Mouse (Mus musculus): ENCODE measurements around the gene Gls2. TPM values are rescaled to one million over a fixed set of nuclear protein-coding genes. Genes with fewer than 3 reads are reported as not detected.
"Not testable (repeated sequence)": the region's sequence is repeated elsewhere in the genome, so short reads cannot be mapped to it uniquely, and the experiment has no call there.

The Gls2 gene
- 0.94 and 1.3 TPM in 2 replicates for polyA plus RNA-seq (2016; fragmentation: Nextera tagmentation; extraction: Ambion mirVana)

GRCm38 (mm10) chr10:128194024-128194550 is at the start of gene Gls2:
Gls2 (plus strand) TSS chr10:128194457.
- peak within 1 kb of the TSS; percentile 72 for H3K9ac ChIP-seq
- WGBS, result under 1% methylated on average over 46 of the region's 46 CpGs
- peak within 1 kb of the TSS; percentile 74; the same call in 1 of the 2 replicates for H3K27ac ChIP-seq
- H3K9me3 ChIP-seq, result no peaks in the 10 kb centered on the region
- H3K4me1 ChIP-seq, result peaks cover 13% of the 10 kb centered on the region
- peak within 1 kb of the TSS; percentile 97 for H3K4me2 ChIP-seq
- H3K27me3 ChIP-seq, result peaks cover 36% of the 10 kb centered on the region
- peak; percentile 98 for ATAC-seq (ENCODE audit: low FRiP score)
- H3K36me3 ChIP-seq (replicated peaks), result no peaks in the 10 kb centered on the region
- H3K4me3 ChIP-seq (replicated peaks), result peak within 1 kb of the TSS; percentile 73

GRCm38 (mm10) chr10:128144961-128145360 is 49.3 kb upstream of the Gls2 start:
- no peak overlapping the region for H3K9ac ChIP-seq
- no peaks in the 10 kb centered on the region for H3K9me3 ChIP-seq
- H3K27ac ChIP-seq, result no peak overlapping the region
- H3K4me2 ChIP-seq, result no peak overlapping the region
- H3K27me3 ChIP-seq, result no peaks in the 10 kb centered on the region
- no peak for ATAC-seq (ENCODE audit: low FRiP score)
- H3K4me1 ChIP-seq, result peaks cover 6% of the 10 kb centered on the region
- WGBS, result 90% methylated on average over 2 of the region's 2 CpGs
- no peak overlapping the region for H3K4me3 ChIP-seq (replicated peaks)
- peaks cover 25% of the 10 kb centered on the region; the same call in 1 of the 2 replicates for H3K36me3 ChIP-seq (replicated peaks)

DNA sequence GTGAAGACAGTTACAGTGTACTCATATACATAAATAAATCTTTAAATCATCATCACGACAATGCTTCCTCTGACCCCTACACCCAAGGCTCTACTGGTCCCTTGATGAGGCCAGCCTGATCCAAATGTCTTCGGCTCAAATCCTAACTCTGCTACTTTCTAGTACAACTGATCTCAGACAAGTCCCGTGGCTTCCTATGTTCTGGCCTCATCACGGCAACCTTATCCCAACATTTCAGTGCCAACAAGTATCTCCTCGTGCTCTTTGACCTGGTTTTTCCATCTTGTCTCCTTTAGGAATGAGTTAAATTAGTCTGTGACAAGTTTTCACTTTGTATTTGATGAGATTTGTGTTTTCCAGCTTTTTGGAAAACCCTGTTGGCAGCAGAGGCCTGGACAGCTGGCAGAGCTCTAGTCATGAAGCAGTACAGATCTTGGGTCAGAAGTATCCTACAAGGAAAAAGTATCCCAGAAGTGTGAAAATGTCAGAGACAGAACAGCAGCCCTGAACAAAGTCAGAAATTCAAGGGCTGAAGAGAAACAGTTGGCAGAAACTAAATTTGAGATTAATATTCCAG is 45.4 kb upstream of the Gls2 start:
- no peaks in the 10 kb centered on the region for H3K27me3 ChIP-seq
- H3K9ac ChIP-seq, result no peak overlapping the region
- ATAC-seq (ENCODE audit: low FRiP score), result no peak
- H3K4me3 ChIP-seq (replicated peaks), result no peak overlapping the region
- H3K27ac ChIP-seq, result peak overlapping the region; percentile 61; the same call in 1 of the 2 replicates
- no peak overlapping the region for H3K4me2 ChIP-seq
- peaks cover 6% of the 10 kb centered on the region for H3K4me1 ChIP-seq
- 91% methylated on average over 5 of the region's 5 CpGs for WGBS
- H3K9me3 ChIP-seq, result no peaks in the 10 kb centered on the region
- H3K36me3 ChIP-seq (replicated peaks), result peaks cover 16% of the 10 kb centered on the region

GRCm38 (mm10) chr10:128149592-128149991 is 44.7 kb upstream of the Gls2 start:
- no peaks in the 10 kb centered on the region for H3K9me3 ChIP-seq
- H3K9ac ChIP-seq, result no peak overlapping the region
- peaks cover 6% of the 10 kb centered on the region for H3K4me1 ChIP-seq
- no peak overlapping the region for H3K4me3 ChIP-seq (replicated peaks)
- WGBS, result 4% methylated on average over 5 of the region's 5 CpGs
- H3K27me3 ChIP-seq, result no peaks in the 10 kb centered on the region
- H3K27ac ChIP-seq, result 0 out of 2 replicates have a peak overlapping the region, but pooled peaks have one; percentile 26
- peak; percentile 33; the same call in 1 of the 2 replicates for ATAC-seq (ENCODE audit: low FRiP score)
- H3K4me2 ChIP-seq, result peak overlapping the region; percentile 17
- H3K36me3 ChIP-seq (replicated peaks), result peaks cover 14% of the 10 kb centered on the region

- Histone ChIP-seq H3K4me1 (peaks cover 6% of the 10 kb centered on the region), H3K36me3 (replicated peaks) (peaks cover 6% of the 10 kb centered on the region; the same call in 1 of the 2 replicates), H3K9ac (no peak overlapping the region), H3K4me2 (no peak overlapping the region), H3K27ac (no peak overlapping the region), H3K9me3 (no peaks in the 10 kb centered on the region), H3K4me3 (replicated peaks) (no peak overlapping the region), H3K27me3 (no peaks in the 10 kb centered on the region)
- 87% methylated on average over 14 of the region's 14 CpGs for WGBS
- no peak for ATAC-seq (ENCODE audit: low FRiP score)
Observed at GRCm38 (mm10) chr10:128150941-128151340, 43.3 kb upstream of the Gls2 start.

DNA sequence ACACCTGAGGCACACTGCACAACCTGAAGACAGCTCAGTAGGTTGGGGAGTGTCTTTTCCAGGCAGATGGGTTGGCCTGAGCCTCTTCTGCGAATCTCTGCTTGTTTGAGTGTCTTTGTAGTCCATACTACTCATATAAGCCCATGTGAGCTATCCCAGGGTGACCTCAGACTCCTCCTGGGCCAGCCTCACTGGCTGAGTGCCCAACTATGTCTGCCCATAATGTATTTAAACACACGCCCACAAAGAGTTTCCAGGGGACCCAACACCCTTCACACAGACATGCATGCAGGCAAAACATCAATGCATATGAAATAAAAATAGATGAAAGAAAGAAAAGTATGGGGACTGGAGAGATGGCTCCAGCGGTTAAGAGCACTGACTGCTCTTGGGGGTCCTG is 40.3 kb upstream of the Gls2 start:
- Histone ChIP-seq H3K27ac (no peak overlapping the region), H3K36me3 (replicated peaks) (peaks cover 6% of the 10 kb centered on the region; the same call in 1 of the 2 replicates), H3K9ac (no peak overlapping the region), H3K9me3 (no peaks in the 10 kb centered on the region), H3K4me1 (peaks cover 6% of the 10 kb centered on the region), H3K4me2 (no peak overlapping the region), H3K4me3 (replicated peaks) (no peak overlapping the region), H3K27me3 (no peaks in the 10 kb centered on the region)
- WGBS, result 82% methylated on average over 3 of the region's 3 CpGs
- no peak for ATAC-seq (ENCODE audit: low FRiP score)

- not testable (repeated sequence) for H3K4me2 ChIP-seq; H3K36me3 ChIP-seq (replicated peaks); H3K4me3 ChIP-seq (replicated peaks); H3K9ac ChIP-seq; H3K9me3 ChIP-seq; H3K27ac ChIP-seq; H3K4me1 ChIP-seq; H3K27me3 ChIP-seq; ATAC-seq (ENCODE audit: low FRiP score)
- WGBS, result 100% methylated on average over 3 of the region's 3 CpGs
Observed at GRCm38 (mm10) chr10:128165726-128166125, 28.5 kb upstream of the Gls2 start.

GRCm38 (mm10) chr10:128167091-128167490 is 27.2 kb upstream of the Gls2 start:
- Histone ChIP-seq H3K36me3 (replicated peaks) (no peaks in the 10 kb centered on the region), H3K4me2 (no peak overlapping the region), H3K9me3 (no peaks in the 10 kb centered on the region), H3K4me3 (replicated peaks) (no peak overlapping the region), H3K4me1 (no peaks in the 10 kb centered on the region), H3K27me3 (no peaks in the 10 kb centered on the region), H3K27ac (no peak overlapping the region), H3K9ac (no peak overlapping the region)
- ATAC-seq (ENCODE audit: low FRiP score), result no peak
- WGBS, result 64% methylated on average over 6 of the region's 6 CpGs

DNA sequence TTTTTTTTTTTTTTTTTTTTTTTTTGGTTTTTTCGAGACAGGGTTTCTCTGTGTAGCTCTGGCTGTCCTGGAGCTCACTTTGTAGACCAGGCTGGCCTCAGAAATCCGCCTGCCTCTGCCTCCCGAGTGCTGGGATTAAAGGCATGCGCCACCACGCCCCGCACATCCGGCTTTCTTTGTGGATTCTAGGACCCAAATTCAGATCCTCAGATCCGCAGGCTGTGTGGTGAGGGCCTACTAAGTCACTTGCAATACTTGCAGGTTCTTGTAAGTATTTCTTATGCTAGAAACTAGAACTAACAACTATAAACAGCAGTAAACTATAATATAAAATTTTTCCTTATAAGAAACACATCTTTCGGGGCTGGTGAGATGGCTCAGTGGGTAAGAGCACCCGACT is 22.9 kb upstream of the Gls2 start:
- H3K36me3 ChIP-seq (replicated peaks); H3K4me2 ChIP-seq; H3K9me3 ChIP-seq; H3K9ac ChIP-seq; ATAC-seq (ENCODE audit: low FRiP score); H3K27ac ChIP-seq; H3K27me3 ChIP-seq; H3K4me3 ChIP-seq (replicated peaks): not testable (repeated sequence)
- H3K4me1 ChIP-seq, result peaks cover 19% of the 10 kb centered on the region
- 95% methylated on average over 10 of the region's 10 CpGs for WGBS

GRCm38 (mm10) chr10:128175302-128175701 is 19.0 kb upstream of the Gls2 start:
- no peak for ATAC-seq (ENCODE audit: low FRiP score)
- WGBS, result 24% methylated on average over 3 of the region's 3 CpGs
- H3K4me1 ChIP-seq, result peaks cover 25% of the 10 kb centered on the region
- H3K36me3 ChIP-seq (replicated peaks), result no peaks in the 10 kb centered on the region
- H3K4me2 ChIP-seq, result peak overlapping the region; percentile 59
- no peaks in the 10 kb centered on the region for H3K9me3 ChIP-seq
- H3K9ac ChIP-seq, result peak overlapping the region; percentile 72; the same call in 1 of the 2 replicates
- H3K27me3 ChIP-seq, result no peaks in the 10 kb centered on the region
- H3K4me3 ChIP-seq (replicated peaks), result peak overlapping the region; percentile 54
- peak overlapping the region; percentile 54; the same call in 1 of the 2 replicates for H3K27ac ChIP-seq

GRCm38 (mm10) chr10:128175996-128176755 is 18.1 kb upstream of the Gls2 start:
- peak; percentile 83 for ATAC-seq (ENCODE audit: low FRiP score)
- Histone ChIP-seq H3K4me3 (replicated peaks) (peak overlapping the region; percentile 54), H3K4me1 (peaks cover 25% of the 10 kb centered on the region), H3K9ac (peak overlapping the region; percentile 72), H3K9me3 (no peaks in the 10 kb centered on the region), H3K4me2 (peak overlapping the region; percentile 59), H3K27ac (peak overlapping the region; percentile 54), H3K27me3 (no peaks in the 10 kb centered on the region), H3K36me3 (replicated peaks) (no peaks in the 10 kb centered on the region)
- WGBS, result 0% methylated on average over 17 of the region's 17 CpGs

GRCm38 (mm10) chr10:128177316-128177715 is 16.9 kb upstream of the Gls2 start:
- Histone ChIP-seq H3K4me1 (peaks cover 25% of the 10 kb centered on the region), H3K4me2 (no peak overlapping the region), H3K9me3 (no peaks in the 10 kb centered on the region), H3K4me3 (replicated peaks) (no peak overlapping the region), H3K9ac (no peak overlapping the region), H3K27ac (no peak overlapping the region), H3K27me3 (no peaks in the 10 kb centered on the region), H3K36me3 (replicated peaks) (no peaks in the 10 kb centered on the region)
- ATAC-seq (ENCODE audit: low FRiP score), result no peak
- 89% methylated on average over 4 of the region's 4 CpGs for WGBS
